Mouse (Mus musculus) megakaryocyte, embryonic 14.5 days (primary cell): ENCODE data around the gene Cd7. TPM values are rescaled to one million over a fixed set of nuclear protein-coding genes. Genes with fewer than 3 reads are reported as not detected.
"Not testable (repeated sequence)": the region's sequence is repeated elsewhere in the genome, so short reads cannot be mapped to it uniquely, and the experiment has no call there.

Experiments
- H3K27me3 ChIP-seq: replicated peaks from 2 replicates; pipeline ENCODE3; 2012; ENCODE audit warnings: inconsistent platforms
- H3K36me3 ChIP-seq: replicated peaks from 2 replicates; pipeline ENCODE3; 2012; ENCODE audit warnings: low read length, inconsistent platforms, mixed read lengths
- H3K4me1 ChIP-seq: 2 replicates; pipeline ENCODE4 v1.6.1; 2012; ENCODE audit warnings: inconsistent platforms
- H3K4me3 ChIP-seq: replicated peaks from 2 replicates; pipeline ENCODE3; 2012; ENCODE audit warnings: moderate library complexity, mild to moderate bottlenecking, inconsistent platforms
- H3K9me3 ChIP-seq: 2 replicates; pipeline ENCODE4 v1.6.1; 2012; ENCODE audit warnings: inconsistent platforms
- FLI1 ChIP-seq: IDR thresholded peaks from 2 replicates; pipeline ENCODE4 v1.6.1; 2012; ENCODE audit warnings: low read length, inconsistent platforms, mixed read lengths
- GATA1 ChIP-seq: IDR thresholded peaks from 3 replicates; pipeline ENCODE4 v1.6.1; 2012; ENCODE audit warnings: mixed read lengths, low read length, inconsistent platforms, borderline replicate concordance
- polyA plus RNA-seq: library from polyadenylated mRNA; stranded (reverse); fragments of >175 nt; gene quantifications from 2 replicates; pipeline ENCODE4 v1.2.3, GENCODE M21; 2012; ENCODE audit warnings: low replicate concordance; ENCODE audit not compliant: insufficient read depth

Cd7 gene
- polyA plus RNA-seq, 1 experiment: 28.5 TPM

- TF ChIP-seq GATA1: no peak
- TF ChIP-seq FLI1: no peak
These were observed 25.0 kb upstream of the Cd7 start for GRCm38 (mm10) chr11:121064197-121064596.

GRCm38 (mm10) chr11:121063379-121063778 is 24.2 kb upstream of the Cd7 start, which contains the start of gene Sectm1b:
Gene Sectm1b, minus strand, starts transcription at chr11:121063569.
- no peak for TF ChIP-seq GATA1
- no peak for TF ChIP-seq FLI1
- Histone ChIP-seq H3K4me3 (peak within 1 kb of the TSS; percentile 85), H3K9me3 (no peaks in the 10 kb centered on the region), H3K4me1 (peaks cover 24% of the 10 kb centered on the region), H3K36me3 (no peaks in the 10 kb centered on the region), H3K27me3 (peaks cover 62% of the 10 kb centered on the region)

More at GRCm38 (mm10) chr11:121064197-121064596, 25.0 kb upstream of the Cd7 start:
- H3K4me1 ChIP-seq: peaks cover 24% of the 10 kb centered on the region
- peak overlapping the region; percentile 85 for H3K4me3 ChIP-seq
- peaks cover 66% of the 10 kb centered on the region for H3K27me3 ChIP-seq
- H3K36me3 ChIP-seq: no peaks in the 10 kb centered on the region
- H3K9me3 ChIP-seq: no peaks in the 10 kb centered on the region

- Histone ChIP-seq H3K9me3 (no peaks in the 10 kb centered on the region), H3K27me3 (peaks cover 61% of the 10 kb centered on the region), H3K4me3 (no peak overlapping the region), H3K4me1 (peaks cover 35% of the 10 kb centered on the region), H3K36me3 (no peaks in the 10 kb centered on the region)
- TF ChIP-seq GATA1: no peak
- no peak for TF ChIP-seq FLI1
These were observed 22.4 kb upstream of the Cd7 start for GRCm38 (mm10) chr11:121061615-121062014.

GRCm38 (mm10) chr11:121060401-121061067 is 21.3 kb upstream of the Cd7 start:
- H3K4me3 ChIP-seq, H3K36me3 ChIP-seq, H3K9me3 ChIP-seq: not testable (repeated sequence)
- peaks cover 61% of the 10 kb centered on the region for H3K27me3 ChIP-seq
- peaks cover 38% of the 10 kb centered on the region for H3K4me1 ChIP-seq

GRCm38 (mm10) chr11:121059471-121059870 is 20.3 kb upstream of the Cd7 start:
- Histone ChIP-seq H3K4me3 (no peak overlapping the region), H3K9me3 (no peaks in the 10 kb centered on the region), H3K4me1 (peaks cover 28% of the 10 kb centered on the region), H3K27me3 (peaks cover 64% of the 10 kb centered on the region), H3K36me3 (no peaks in the 10 kb centered on the region)
- no peak for TF ChIP-seq FLI1
- TF ChIP-seq GATA1: no peak

GRCm38 (mm10) chr11:121058956-121059355 is 19.7 kb upstream of the Cd7 start:
- no peaks in the 10 kb centered on the region for H3K36me3 ChIP-seq
- TF ChIP-seq GATA1 (no peak), FLI1 (no peak)
- peaks cover 67% of the 10 kb centered on the region for H3K27me3 ChIP-seq
- H3K4me3 ChIP-seq: no peak overlapping the region
- no peaks in the 10 kb centered on the region for H3K9me3 ChIP-seq
- peaks cover 23% of the 10 kb centered on the region for H3K4me1 ChIP-seq

- no peak for TF ChIP-seq FLI1
- TF ChIP-seq GATA1: no peak
- Histone ChIP-seq H3K27me3 (peaks cover 62% of the 10 kb centered on the region), H3K4me1 (peaks cover 20% of the 10 kb centered on the region)
These were observed 18.9 kb upstream of the Cd7 start for GRCm38 (mm10) chr11:121058122-121058521.

GRCm38 (mm10) chr11:121056536-121057236 is 17.5 kb upstream of the Cd7 start:
- H3K4me3 ChIP-seq: peak overlapping the region; percentile 35
- peaks cover 53% of the 10 kb centered on the region for H3K27me3 ChIP-seq
- H3K9me3 ChIP-seq: no peaks in the 10 kb centered on the region
- TF ChIP-seq GATA1 (no peak), FLI1 (no peak)
- H3K4me1 ChIP-seq: peaks cover 19% of the 10 kb centered on the region
- peaks cover 12% of the 10 kb centered on the region for H3K36me3 ChIP-seq

More at GRCm38 (mm10) chr11:121058122-121058521, 18.9 kb upstream of the Cd7 start:
- no peak overlapping the region for H3K4me3 ChIP-seq
- H3K36me3 ChIP-seq: no peaks in the 10 kb centered on the region
- H3K9me3 ChIP-seq: no peaks in the 10 kb centered on the region

GRCm38 (mm10) chr11:121053536-121053935 is 14.3 kb upstream of the Cd7 start:
- Histone ChIP-seq H3K27me3 (peaks cover 51% of the 10 kb centered on the region), H3K4me1 (peaks cover 19% of the 10 kb centered on the region), H3K9me3 (no peaks in the 10 kb centered on the region), H3K4me3 (no peak overlapping the region), H3K36me3 (peaks cover 20% of the 10 kb centered on the region)
- TF ChIP-seq FLI1 (no peak), GATA1 (no peak)

GRCm38 (mm10) chr11:121052387-121052786 is 13.2 kb upstream of the Cd7 start:
- TF ChIP-seq FLI1 (no peak), GATA1 (no peak)
- peaks cover 21% of the 10 kb centered on the region for H3K36me3 ChIP-seq
- peaks cover 44% of the 10 kb centered on the region for H3K27me3 ChIP-seq
- H3K4me3 ChIP-seq: no peak overlapping the region
- peaks cover 22% of the 10 kb centered on the region for H3K4me1 ChIP-seq
- no peaks in the 10 kb centered on the region for H3K9me3 ChIP-seq
